Mouse (Mus musculus): ENCODE data around the gene Gm20388.

The Gm20388 gene

GRCm38 (mm10) chr8:122897200-122897599 lies 2986.6 kb downstream of the Gm20388 start:
- no peak for DNase-seq (ENCODE audit: low spot score)

GRCm38 (mm10) chr8:122898018-122898417 lies 2987.4 kb downstream of the Gm20388 start:
- no peak for DNase-seq (ENCODE audit: low spot score)

- DNase-seq (ENCODE audit: low spot score) = no peak
These were observed 2987.8 kb downstream of the Gm20388 start for GRCm38 (mm10) chr8:122898473-122898872.

GRCm38 (mm10) chr8:122899085-122899484 lies 2988.4 kb downstream of the Gm20388 start:
- no peak for DNase-seq (ENCODE audit: low spot score)

DNA sequence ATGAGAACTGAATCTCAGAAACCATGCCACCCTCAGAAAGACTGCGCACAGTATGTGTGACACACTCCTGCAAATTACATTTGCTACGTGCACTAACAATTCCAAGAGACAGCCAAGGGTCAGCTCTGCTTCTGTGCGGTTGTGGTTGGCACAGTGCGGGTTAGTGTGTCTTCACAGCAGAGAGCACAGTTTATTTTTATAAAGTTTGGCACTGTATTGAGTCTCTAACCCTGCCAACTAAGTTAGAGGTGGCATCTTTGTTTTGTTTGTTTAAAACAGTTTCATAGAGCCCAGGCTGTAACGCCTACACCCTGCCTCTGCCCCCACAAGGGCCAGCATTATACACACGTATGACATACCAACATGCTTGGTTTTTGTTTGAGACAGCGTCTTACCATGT lies 2990.8 kb downstream of the Gm20388 start:
- DNase-seq (ENCODE audit: low spot score) = no peak

- no peak for DNase-seq (ENCODE audit: low spot score)
These were observed 2991.4 kb downstream of the Gm20388 start for GRCm38 (mm10) chr8:122901892-122902515.

DNA sequence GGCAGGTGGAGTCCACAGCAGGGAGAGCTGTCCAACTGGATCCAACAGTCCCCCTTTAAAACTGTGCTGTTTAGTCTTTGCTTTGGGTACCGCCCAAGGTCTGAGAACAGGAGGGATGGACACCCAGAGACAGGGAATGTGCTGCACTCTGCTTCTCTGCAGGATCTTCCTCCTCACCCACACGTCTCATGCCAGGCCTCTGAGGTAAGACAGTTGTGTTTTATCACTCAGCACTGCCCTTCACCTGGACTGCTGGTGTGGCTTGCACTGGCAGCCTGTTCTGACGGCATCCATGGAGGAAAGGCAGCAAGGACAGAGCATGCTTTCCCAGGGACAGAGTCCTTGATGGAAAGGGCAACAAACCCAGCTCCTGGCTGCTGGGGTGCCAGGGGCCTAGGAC lies 2991.9 kb downstream of the Gm20388 start:
- DNase-seq (ENCODE audit: low spot score) = no peak

GRCm38 (mm10) chr8:122903002-122903401 lies 2992.4 kb downstream of the Gm20388 start:
- DNase-seq (ENCODE audit: low spot score) = no peak

GRCm38 (mm10) chr8:122904496-122904895 lies 2993.9 kb downstream of the Gm20388 start:
- no peak for DNase-seq (ENCODE audit: low spot score)

DNA sequence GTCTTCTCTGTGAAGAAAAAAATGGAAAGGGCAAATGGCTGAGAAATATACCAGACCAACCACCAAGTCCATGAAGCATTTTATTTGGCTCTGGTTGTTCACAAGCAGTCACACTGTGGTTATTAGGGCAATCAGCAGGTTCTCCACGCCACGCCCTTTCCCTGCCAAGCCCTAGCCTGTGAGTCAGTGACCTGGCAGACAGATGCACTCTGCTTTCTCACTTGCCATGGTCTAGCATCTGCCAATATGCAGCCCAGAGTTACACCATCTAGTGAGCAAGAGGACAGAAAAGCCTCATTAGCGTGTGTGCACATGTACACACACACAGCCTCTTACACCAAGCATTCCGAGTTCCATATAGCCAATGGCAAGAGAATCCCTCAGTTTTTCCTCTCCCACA lies 2994.7 kb downstream of the Gm20388 start:
- no peak for DNase-seq (ENCODE audit: low spot score)

- DNase-seq (ENCODE audit: low spot score) = peak; percentile 79
These were observed 2995.9 kb downstream of the Gm20388 start for GRCm38 (mm10) chr8:122906463-122907021.

DNA sequence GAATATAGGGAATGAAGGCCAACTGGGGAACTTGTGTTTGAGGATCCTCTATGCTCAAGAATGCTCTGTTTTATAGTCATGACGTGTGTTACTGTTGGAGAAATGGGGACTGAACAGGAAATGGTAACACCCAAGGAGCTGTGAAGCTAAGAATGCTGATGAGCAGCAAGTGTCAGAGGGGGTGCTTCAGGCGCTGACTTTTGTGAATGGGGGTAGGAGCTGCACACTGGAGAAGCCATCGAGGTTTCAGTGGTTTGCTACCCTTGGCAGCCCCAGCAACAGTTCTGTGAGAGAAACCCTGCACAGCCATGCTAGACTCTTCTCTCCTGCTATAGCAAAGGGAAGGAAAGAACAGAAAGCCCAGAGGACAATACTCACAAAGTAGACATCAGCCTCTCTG lies 3001.5 kb downstream of the Gm20388 start:
- DNase-seq (ENCODE audit: low spot score) = no peak

- DNase-seq (ENCODE audit: low spot score) = no peak
These were observed 3002.2 kb downstream of the Gm20388 start for GRCm38 (mm10) chr8:122912871-122913270.

DNA sequence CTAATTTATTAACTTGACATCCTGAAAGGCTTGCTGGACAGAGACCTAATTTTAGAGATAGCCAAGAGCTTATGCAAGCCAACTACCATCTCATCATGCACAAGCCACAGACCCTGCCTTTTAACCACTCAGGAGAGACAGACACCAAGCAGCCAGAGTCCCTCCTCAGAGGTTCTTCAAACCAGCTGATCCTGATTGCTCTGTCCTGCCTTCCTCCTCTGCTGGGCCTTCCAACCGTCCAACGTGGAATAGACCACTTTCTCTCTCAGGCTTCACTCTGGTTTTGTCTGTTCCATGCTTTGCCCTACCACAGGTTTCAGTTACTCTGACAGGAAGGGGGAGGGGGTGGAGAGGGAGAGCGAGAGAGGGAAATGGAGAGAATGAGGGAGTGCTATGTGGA lies 3006.1 kb downstream of the Gm20388 start:
- DNase-seq (ENCODE audit: low spot score) = no peak

GRCm38 (mm10) chr8:122917531-122918392 lies 3007.1 kb downstream of the Gm20388 start:
- DNase-seq (ENCODE audit: low spot score) = peak; percentile 38

GRCm38 (mm10) chr8:122918438-122919107 lies 3007.9 kb downstream of the Gm20388 start:
- DNase-seq (ENCODE audit: low spot score) = no peak

GRCm38 (mm10) chr8:122920890-122921289 lies 3010.2 kb downstream of the Gm20388 start:
- DNase-seq (ENCODE audit: low spot score) = no peak

- no peak for DNase-seq (ENCODE audit: low spot score)
These were observed 3012.3 kb downstream of the Gm20388 start for GRCm38 (mm10) chr8:122922945-122923344.

DNA sequence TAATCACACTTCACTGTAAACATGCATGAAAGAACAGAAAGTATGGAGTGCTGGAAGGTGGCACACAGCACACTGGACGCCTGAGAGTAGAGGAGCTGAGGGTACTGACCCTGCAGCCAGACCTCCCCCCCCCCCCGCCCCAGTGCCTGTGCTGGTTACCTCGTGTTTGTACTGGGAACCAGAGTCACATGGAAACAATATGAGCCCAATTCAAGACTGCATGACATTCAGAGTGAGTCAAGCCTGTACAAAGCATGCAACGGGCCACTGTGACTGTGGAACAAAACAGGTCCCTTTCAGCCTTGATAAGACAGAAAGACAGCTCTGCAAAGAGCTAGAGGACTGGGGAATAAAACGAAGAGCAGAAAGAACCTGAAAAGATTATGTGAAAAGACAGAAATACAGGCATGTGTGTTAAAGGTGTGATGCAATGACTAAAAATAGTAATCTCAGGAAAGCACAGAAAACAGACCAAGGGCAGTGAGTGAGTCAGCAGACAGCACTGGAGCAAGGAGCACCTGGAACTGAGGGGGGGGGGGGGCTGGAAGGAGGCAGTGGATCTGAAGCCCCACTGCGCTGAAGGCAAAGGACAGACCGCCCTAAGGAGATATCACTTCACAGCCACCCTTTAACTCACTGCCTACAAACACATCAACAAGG lies 3012.9 kb downstream of the Gm20388 start:
- no peak for DNase-seq (ENCODE audit: low spot score)

GRCm38 (mm10) chr8:122924091-122924490 lies 3013.4 kb downstream of the Gm20388 start:
- no peak for DNase-seq (ENCODE audit: low spot score)

GRCm38 (mm10) chr8:122925939-122926722 lies 3015.5 kb downstream of the Gm20388 start:
- DNase-seq (ENCODE audit: low spot score) = no peak

Measured in ovary, postnatal 14 days (tissue).